Mouse (Mus musculus): ENCODE data around the gene Dmrt2.

DNA sequence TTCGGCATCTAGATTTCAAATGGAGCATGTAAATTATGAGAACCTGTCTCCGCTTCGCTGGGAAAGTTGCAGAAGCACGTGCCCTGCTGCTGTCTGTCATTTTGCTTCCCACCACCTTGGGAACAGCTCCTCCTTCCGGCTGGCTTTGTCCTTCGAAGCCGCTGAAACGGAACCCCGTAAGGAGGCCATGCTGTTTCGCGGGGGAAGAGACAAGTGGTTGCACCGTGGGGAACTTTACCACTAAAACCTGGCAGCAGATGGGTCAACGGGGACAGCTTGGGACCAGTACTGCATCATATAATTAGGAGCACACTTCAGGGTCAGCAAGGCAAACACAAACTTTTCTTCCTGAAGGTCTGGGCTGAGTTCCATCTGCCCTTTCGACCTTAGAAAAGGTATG, 26.6 kb downstream of the Dmrt2 start:
- TF ChIP-seq POLR2A (IDR thresholded peaks at IDR 0.05; ENCODE audit: insufficient read depth, low read depth, low read length) (no peak), CTCF (IDR thresholded peaks at IDR 0.05; ENCODE audit: insufficient read depth, low read depth, low read length) (no peak)
